Mouse (Mus musculus) lung, adult 2 months (tissue): ENCODE measurements around the gene Il1r1. TPM values are rescaled to one million over a fixed set of nuclear protein-coding genes. Genes with fewer than 3 reads are reported as not detected.

Experiments
- DNase-seq: peaks from one replicate; pipeline ENCODE4 v3.0.0; 2022
- H3K4me1 ChIP-seq: fragments of 200-500 bp; 2 replicates; pipeline ENCODE4 v1.6.1; 2011; ENCODE audit warnings: low read length; ENCODE audit not compliant: control insufficient read depth, insufficient read depth
- H3K4me3 ChIP-seq: fragments of 200-500 bp; replicated peaks from 2 replicates; pipeline ENCODE3; 2011; ENCODE audit warnings: low read depth, mild to moderate bottlenecking, control low read depth, low read length; ENCODE audit errors: extremely low read depth
- CTCF ChIP-seq: fragments of 200-500 bp; IDR thresholded peaks from 2 replicates; pipeline ENCODE4 v1.5.1; 2011; ENCODE audit warnings: mild to moderate bottlenecking, low read length, control low read depth; ENCODE audit not compliant: insufficient read depth
- POLR2A ChIP-seq: fragments of 200-500 bp; IDR thresholded peaks from 2 replicates; pipeline ENCODE4 v1.6.1; 2011; ENCODE audit warnings: low read depth, mild to moderate bottlenecking, control low read depth, low read length, borderline replicate concordance; ENCODE audit errors: extremely low read depth
- WGBS: fragments of 180-500 bp; shearing (Covaris S2); methylation state at CpG from one replicate; pipeline ENCODE4 v1.1.7; 2018; 5-methylcytosine and 5-hydroxymethylcytosine counted together
- polyA plus RNA-seq: library from polyadenylated mRNA; depleted of rRNA; stranded (reverse); fragments of >200 nt; gene quantifications from 2 replicates; pipeline ENCODE4 v1.2.3, GENCODE M21; 2012

The Il1r1 gene
- polyA plus RNA-seq, 1 experiment: 14.1 TPM

GRCm38 (mm10) chr1:40324457-40324856 is 99.6 kb downstream of the Il1r1 start, which contains the start of gene Il1rl2:
TSS of gene Il1rl2 (plus strand) at chr1:40324610.
- DNase-seq: peak; percentile 26
- Histone ChIP-seq H3K4me3 (peak within 1 kb of the TSS; percentile 59), H3K4me1 (peaks cover 2% of the 10 kb centered on the region; the same call in 1 of the 2 replicates)
- 10% methylated on average over 6 of the region's 6 CpGs for WGBS
- no peak for TF ChIP-seq CTCF
- TF ChIP-seq POLR2A: no peak

- Histone ChIP-seq H3K4me1 (peaks cover 2% of the 10 kb centered on the region; the same call in 1 of the 2 replicates), H3K4me3 (peak overlapping the region; percentile 34)
- no peak for TF ChIP-seq POLR2A
- no peak for TF ChIP-seq CTCF
- WGBS: 5% methylated on average over 22 of the region's 22 CpGs
- peak; percentile 21 for DNase-seq
These were observed 100.2 kb downstream of the Il1r1 start for GRCm38 (mm10) chr1:40324955-40325702.

GRCm38 (mm10) chr1:40325711-40326327 is 100.9 kb downstream of the Il1r1 start:
- Histone ChIP-seq H3K4me3 (peak overlapping the region; percentile 46), H3K4me1 (peaks cover 2% of the 10 kb centered on the region; the same call in 1 of the 2 replicates)
- no peak for DNase-seq
- WGBS: 30% methylated on average over 29 of the region's 29 CpGs
- TF ChIP-seq POLR2A: no peak
- TF ChIP-seq CTCF: no peak

- 88% methylated on average over 3 of the region's 3 CpGs for WGBS
These were observed 102.7 kb downstream of the Il1r1 start for GRCm38 (mm10) chr1:40327604-40328003.

GRCm38 (mm10) chr1:40329526-40329925 is 104.6 kb downstream of the Il1r1 start:
- Histone ChIP-seq H3K4me1 (peaks cover 2% of the 10 kb centered on the region; the same call in 1 of the 2 replicates), H3K4me3 (no peak overlapping the region)
- DNase-seq: no peak
- TF ChIP-seq CTCF (no peak), POLR2A (no peak)
- 93% methylated on average over 1 of the region's 1 CpGs for WGBS

More at GRCm38 (mm10) chr1:40327604-40328003, 102.7 kb downstream of the Il1r1 start:
- no peak for DNase-seq
- peaks cover 2% of the 10 kb centered on the region; the same call in 1 of the 2 replicates for H3K4me1 ChIP-seq
- H3K4me3 ChIP-seq: no peak overlapping the region
- TF ChIP-seq POLR2A (no peak), CTCF (no peak)

GRCm38 (mm10) chr1:40330181-40330580 is 105.3 kb downstream of the Il1r1 start:
- no peak overlapping the region for H3K4me3 ChIP-seq
- H3K4me1 ChIP-seq: peaks cover 2% of the 10 kb centered on the region; the same call in 1 of the 2 replicates
- no peak for DNase-seq
- no peak for TF ChIP-seq CTCF
- no peak for TF ChIP-seq POLR2A
- 82% methylated on average over 8 of the region's 8 CpGs for WGBS

- 82% methylated on average over 1 of the region's 1 CpGs for WGBS
- Histone ChIP-seq H3K4me3 (no peak overlapping the region), H3K4me1 (no peaks in the 10 kb centered on the region)
- TF ChIP-seq POLR2A (no peak), CTCF (no peak)
- no peak for DNase-seq
These were observed 114.5 kb downstream of the Il1r1 start for GRCm38 (mm10) chr1:40339346-40339745.

- Histone ChIP-seq H3K4me3 (no peak overlapping the region), H3K4me1 (no peaks in the 10 kb centered on the region)
- no peak for DNase-seq
- 81% methylated on average over 4 of the region's 4 CpGs for WGBS
- TF ChIP-seq POLR2A (no peak), CTCF (no peak)
These were observed 115.2 kb downstream of the Il1r1 start for GRCm38 (mm10) chr1:40340102-40340501.

GRCm38 (mm10) chr1:40352158-40352903 is 127.5 kb downstream of the Il1r1 start:
- TF ChIP-seq POLR2A (no peak), CTCF (no peak)
- WGBS: 85% methylated on average over 4 of the region's 4 CpGs
- DNase-seq: no peak
- Histone ChIP-seq H3K4me1 (no peaks in the 10 kb centered on the region; the same call in 1 of the 2 replicates), H3K4me3 (no peak overlapping the region)

- Histone ChIP-seq H3K4me1 (no peaks in the 10 kb centered on the region; the same call in 1 of the 2 replicates), H3K4me3 (no peak overlapping the region)
- DNase-seq: no peak
- TF ChIP-seq CTCF (no peak), POLR2A (no peak)
- 76% methylated on average over 2 of the region's 2 CpGs for WGBS
These were observed 128.0 kb downstream of the Il1r1 start for GRCm38 (mm10) chr1:40352904-40353286.
